Mouse (Mus musculus): ENCODE measurements around the gene Mgp. TPM values are rescaled to one million over a fixed set of nuclear protein-coding genes. Genes with fewer than 3 reads are reported as not detected.
A peak's percentile ranks its signal among the peaks of the same experiment; 100 is the strongest.

Mgp gene
- polyA plus RNA-seq, 1 experiment from 2014 or later, result 3.2 TPM

- Histone ChIP-seq H3K36me3 (no peaks in the 10 kb centered on the region), H3K4me1 (no peaks in the 10 kb centered on the region), H3K27ac (no peak overlapping the region), H3K4me3 (no peak overlapping the region), H3K9me3 (replicated peaks) (no peaks in the 10 kb centered on the region), H3K27me3 (ENCODE audit: low read depth, poor library complexity, severe bottlenecking) (no peaks in the 10 kb centered on the region)
- 90% methylated on average over 3 of the region's 3 CpGs for WGBS
- no peak for DNase-seq (ENCODE audit: low spot score)
Measured at GRCm38 (mm10) chr6:136837323-136837722, 38.3 kb downstream of the Mgp start.

GRCm38 (mm10) chr6:136835352-136835751 is 40.3 kb downstream of the Mgp start, which contains the start of gene Smco3:
Gene Smco3, minus strand, starts transcription at chr6:136835452.
- H3K9me3 ChIP-seq (replicated peaks), result no peaks in the 10 kb centered on the region
- H3K27me3 ChIP-seq (ENCODE audit: low read depth, poor library complexity, severe bottlenecking), result no peaks in the 10 kb centered on the region
- H3K36me3 ChIP-seq, result no peaks in the 10 kb centered on the region
- no peak for DNase-seq (ENCODE audit: low spot score)
- no peaks in the 10 kb centered on the region; the same call in 1 of the 2 replicates for H3K4me1 ChIP-seq
- 61% methylated on average over 4 of the region's 4 CpGs for WGBS
- H3K27ac ChIP-seq, result no peak within 1 kb of the TSS
- H3K4me3 ChIP-seq, result no peak within 1 kb of the TSS

GRCm38 (mm10) chr6:136831712-136832111 is 43.9 kb downstream of the Mgp start:
- no peak for DNase-seq (ENCODE audit: low spot score)
- WGBS, result 77% methylated on average over 5 of the region's 5 CpGs
- no peaks in the 10 kb centered on the region for H3K36me3 ChIP-seq
- no peaks in the 10 kb centered on the region for H3K27me3 ChIP-seq (ENCODE audit: low read depth, poor library complexity, severe bottlenecking)
- H3K4me1 ChIP-seq, result peaks cover 7% of the 10 kb centered on the region
- no peak overlapping the region for H3K27ac ChIP-seq
- H3K4me3 ChIP-seq, result no peak overlapping the region
- no peaks in the 10 kb centered on the region for H3K9me3 ChIP-seq (replicated peaks)

- Histone ChIP-seq H3K4me3 (peak overlapping the region; percentile 100), H3K36me3 (peaks cover 22% of the 10 kb centered on the region), H3K9me3 (replicated peaks) (no peaks in the 10 kb centered on the region), H3K27me3 (ENCODE audit: low read depth, poor library complexity, severe bottlenecking) (no peaks in the 10 kb centered on the region), H3K4me1 (peaks cover 11% of the 10 kb centered on the region), H3K27ac (peak overlapping the region; percentile 99)
- no peak for DNase-seq (ENCODE audit: low spot score)
- WGBS, result 38% methylated on average over 4 of the region's 4 CpGs
Measured at GRCm38 (mm10) chr6:136828681-136829080, 46.9 kb downstream of the Mgp start.

GRCm38 (mm10) chr6:136827881-136828561 is 47.6 kb downstream of the Mgp start, which contains the start of gene Wbp11:
Gene Wbp11, minus strand, starts transcription at chr6:136828233.
- Histone ChIP-seq H3K27me3 (ENCODE audit: low read depth, poor library complexity, severe bottlenecking) (no peaks in the 10 kb centered on the region), H3K4me1 (peaks cover 11% of the 10 kb centered on the region), H3K4me3 (peak within 1 kb of the TSS; percentile 100), H3K27ac (peak within 1 kb of the TSS; percentile 99), H3K9me3 (replicated peaks) (no peaks in the 10 kb centered on the region), H3K36me3 (peaks cover 26% of the 10 kb centered on the region)
- whole genome bisulfite sequencing, result under 1% methylated on average over 45 of the region's 45 CpGs
- peak; percentile 96 for DNase-seq (ENCODE audit: low spot score)

- Histone ChIP-seq H3K27me3 (ENCODE audit: low read depth, poor library complexity, severe bottlenecking) (no peaks in the 10 kb centered on the region), H3K9me3 (replicated peaks) (no peaks in the 10 kb centered on the region), H3K4me3 (peak within 1 kb of the TSS; percentile 100), H3K4me1 (peaks cover 11% of the 10 kb centered on the region), H3K27ac (peak within 1 kb of the TSS; percentile 99), H3K36me3 (peaks cover 31% of the 10 kb centered on the region)
- DNase-seq (ENCODE audit: low spot score), result no peak
- under 1% methylated on average over 34 of the region's 34 CpGs for WGBS
Measured at GRCm38 (mm10) chr6:136827516-136827880, 48.1 kb downstream of the Mgp start, which contains the start of gene BC049715. Gene BC049715, plus strand, starts transcription at chr6:136827626.

GRCm38 (mm10) chr6:136827116-136827515 is 48.5 kb downstream of the Mgp start:
- no peaks in the 10 kb centered on the region for H3K27me3 ChIP-seq (ENCODE audit: low read depth, poor library complexity, severe bottlenecking)
- peak overlapping the region; percentile 99 for H3K27ac ChIP-seq
- peaks cover 11% of the 10 kb centered on the region for H3K4me1 ChIP-seq
- H3K9me3 ChIP-seq (replicated peaks), result no peaks in the 10 kb centered on the region
- H3K36me3 ChIP-seq, result peaks cover 35% of the 10 kb centered on the region
- H3K4me3 ChIP-seq, result peak overlapping the region; percentile 100
- WGBS, result 24% methylated on average over 7 of the region's 7 CpGs
- DNase-seq (ENCODE audit: low spot score), result no peak

- WGBS, result 94% methylated on average over 8 of the region's 8 CpGs
- peaks cover 56% of the 10 kb centered on the region for H3K36me3 ChIP-seq
- DNase-seq (ENCODE audit: low spot score), result no peak
- no peaks in the 10 kb centered on the region for H3K9me3 ChIP-seq (replicated peaks)
- H3K27ac ChIP-seq, result no peak overlapping the region
- H3K4me3 ChIP-seq, result no peak overlapping the region
- H3K27me3 ChIP-seq (ENCODE audit: low read depth, poor library complexity, severe bottlenecking), result no peaks in the 10 kb centered on the region
- H3K4me1 ChIP-seq, result peaks cover 11% of the 10 kb centered on the region; the same call in 1 of the 2 replicates
Measured at GRCm38 (mm10) chr6:136824987-136825386, 50.6 kb downstream of the Mgp start.

Other genes with a start within 250 kb of the Mgp start
- gene Plbd1, start 213.9 kb downstream of the Mgp start, polyA plus RNA-seq (2016; fragmentation: Nextera tagmentation; extraction: Ambion mirVana), result 0.63 and 1.4 TPM in 2 replicates
- 0.11 and 0.16 TPM in 2 replicates for gene Gucy2c, start 94.1 kb downstream of the Mgp start, polyA plus RNA-seq (2016; fragmentation: Nextera tagmentation; extraction: Ambion mirVana)
- gene Hist4h4, start 71.4 kb downstream of the Mgp start, polyA plus RNA-seq (2016; fragmentation: Nextera tagmentation; extraction: Ambion mirVana), result 0.65 and 0.68 TPM in 2 replicates
- 74.8 and 75.6 TPM in 2 replicates for gene H2afj, start 67.6 kb downstream of the Mgp start, polyA plus RNA-seq (2016; fragmentation: Nextera tagmentation; extraction: Ambion mirVana)
- 1.3 and 1.4 TPM in 2 replicates for gene BC049715, start 48.2 kb downstream of the Mgp start, polyA plus RNA-seq (2016; fragmentation: Nextera tagmentation; extraction: Ambion mirVana)
- gene Wbp11, start 47.6 kb downstream of the Mgp start, polyA plus RNA-seq (2016; fragmentation: Nextera tagmentation; extraction: Ambion mirVana), result 164 and 168 TPM in 2 replicates
- gene Smco3, start 40.4 kb downstream of the Mgp start, polyA plus RNA-seq (2016; fragmentation: Nextera tagmentation; extraction: Ambion mirVana), result not detected in 2 replicates
- 1.8 and 2.4 TPM in 2 replicates for gene Art4, start 18.1 kb downstream of the Mgp start, polyA plus RNA-seq (2016; fragmentation: Nextera tagmentation; extraction: Ambion mirVana)
- gene Erp27, start 46.4 kb upstream of the Mgp start, polyA plus RNA-seq (2016; fragmentation: Nextera tagmentation; extraction: Ambion mirVana), result 0.15 TPM in 1 of 2 replicates, not detected in the other
- not detected in 2 replicates for gene Pde6h, start 48.0 kb upstream of the Mgp start, polyA plus RNA-seq (2016; fragmentation: Nextera tagmentation; extraction: Ambion mirVana)
- gene Arhgdib, start 66.1 kb upstream of the Mgp start, polyA plus RNA-seq (2016; fragmentation: Nextera tagmentation; extraction: Ambion mirVana), result 30.2 and 32.5 TPM in 2 replicates

Data from limb, embryonic 10.5 days (tissue).